ENCODE assay signal across 8 mouse cellular contexts in genomic region chr7:43562006-43562633, GRCm38 (mm10). TPM values are rescaled to one million over a fixed set of nuclear protein-coding genes. Genes with fewer than 3 reads are reported as not detected.
DNase-seq lines count a peak whose midpoint lies in the region; ATAC-seq and TF ChIP-seq lines count a peak whose summit lies in the region.

TSS of gene Zfp658 (plus strand) at chr7:43562256.

- H3K4me3 ChIP-seq in ES-E14 (ENCODE audit: insufficient read depth in 1 of 2, low read depth in 1 of 2, low read length in 2 of 2, poor library complexity in 1 of 2, severe bottlenecking in 1 of 2): peak within 1 kb of the TSS; percentile 71 to 73
- peak within 1 kb of the TSS; percentile 69 for H3K4me3 ChIP-seq in lung, embryonic 14.5 days (ENCODE audit: low read depth, low read length)

- H3K9me3 ChIP-seq in ES-E14 (ENCODE audit: control insufficient read depth, insufficient read depth, low read depth, low read length): no peaks in the 10 kb centered on the region
- H3K9me3 ChIP-seq in lung, embryonic 14.5 days (ENCODE audit: low read depth, low read length): no peaks in the 10 kb centered on the region

- 0 out of 2 replicates have a peak, but pooled peaks have one; percentile 11 for TF ChIP-seq CTCF in lung, embryonic 14.5 days (IDR thresholded peaks at IDR 0.05; ENCODE audit: low read depth)

- peak within 1 kb of the TSS; percentile 27; the same call in 1 of the 2 replicates for H3K27ac ChIP-seq in ES-E14 (ENCODE audit: insufficient read depth, low read depth, low read length, poor library complexity, severe bottlenecking)
- peak within 1 kb of the TSS; percentile 91 for H3K27ac ChIP-seq in lung, embryonic 14.5 days (ENCODE audit: low read depth)

- DNase-seq in ES-E14 (ENCODE audit: low read depth, low spot score): peak; percentile 86
- DNase-seq in cerebellum, adult 18-20 months: peak; percentile 81 to 82
- DNase-seq in layer of hippocampus, adult 8-10 months (ENCODE audit: low spot score in 2 of 2): peak; percentile 87
- peak; percentile 96 for DNase-seq in lung, embryonic 14.5 days
- peak; percentile 79 for DNase-seq in testis, postnatal 14 days (ENCODE audit: low spot score)

- in situ Hi-C loops in ES-E14 (cut with MboI; ENCODE audit: low sequenced_read_pairs in 2 of 2, unreplicated experiment in 2 of 2): no loop called here

- peak within 1 kb of the TSS; percentile 67 for H3K9ac ChIP-seq in ES-E14 (ENCODE audit: insufficient read depth, low read depth, low read length, poor library complexity, severe bottlenecking)
- H3K9ac ChIP-seq in lung, embryonic 14.5 days: peak within 1 kb of the TSS; percentile 75

- peak; percentile 95 for ATAC-seq in frontal cortex, adult (ENCODE audit: low TSS enrichment)
- peak; percentile 88 to 93 for ATAC-seq in hematopoietic stem cell, adult 5-6 weeks (replicated peaks in 1 of 2; ENCODE audit: insufficient read depth in 1 of 2, low FRiP score in 2 of 2, low TSS enrichment in 1 of 2, low read depth in 1 of 2, poor library complexity in 2 of 2, severe bottlenecking in 2 of 2)
- peak; percentile 91 for ATAC-seq in lung, embryonic 14.5 days (ENCODE audit: insufficient read depth)
- peak; percentile 88 for ATAC-seq in neutrophil, adult 5-6 weeks (ENCODE audit: extremely low read depth, insufficient number of reproducible peaks, low FRiP score, poor library complexity, severe bottlenecking)

- H3K4me1 ChIP-seq in ES-E14 (ENCODE audit: control insufficient read depth in 2 of 2, insufficient read depth in 2 of 2, low read length in 2 of 2, poor library complexity in 1 of 2): no peaks in the 10 kb centered on the region
- H3K4me1 ChIP-seq in lung, embryonic 14.5 days (ENCODE audit: insufficient read depth): peaks cover 3% of the 10 kb centered on the region; the same call in 1 of the 2 replicates

- no peaks in the 10 kb centered on the region for H3K27me3 ChIP-seq in lung, embryonic 14.5 days (ENCODE audit: insufficient read depth, low read length)

- WGBS in lung, embryonic 14.5 days: under 1% methylated on average over 27 of the region's 27 CpGs

- peak within 1 kb of the TSS; percentile 86 for H3K4me2 ChIP-seq in lung, embryonic 14.5 days

- no peaks in the 10 kb centered on the region for H3K36me3 ChIP-seq in ES-E14 (ENCODE audit: control insufficient read depth, insufficient read depth, low read length, poor library complexity, severe bottlenecking)
- peaks cover 16% of the 10 kb centered on the region; the same call in 1 of the 2 replicates for H3K36me3 ChIP-seq in lung, embryonic 14.5 days (ENCODE audit: insufficient read depth)

TF ChIP-seq in ES-E14, 5 proteins besides CTCF, POLR2A, EP300 and RAD21:
- no peak for TF ChIP-seq MAFK (IDR thresholded peaks at IDR 0.05; ENCODE audit: insufficient read depth, low read depth, low read length)
- TF ChIP-seq ZC3H11A (IDR thresholded peaks at IDR 0.05; ENCODE audit: borderline replicate concordance, low read depth, low read length): no peak
- TF ChIP-seq HCFC1 (IDR thresholded peaks at IDR 0.05; ENCODE audit: borderline replicate concordance, insufficient read depth, low read length): peak; percentile 61; the same call in 1 of the 2 replicates
- TF ChIP-seq ZNF384 (IDR thresholded peaks at IDR 0.05; ENCODE audit: low read depth, low read length): peak; percentile 48; the same call in 1 of the 2 replicates
- TF ChIP-seq CHD2 (IDR thresholded peaks at IDR 0.05; ENCODE audit: low read depth, low read length): no peak

RNA-seq across cellular contexts. Expression of gene Zfp658, which starts in this region (rescaled TPM):
- 1.9 and 2.1 TPM in 2 replicates for total RNA-seq in ES-E14 (2012; rRNA removed)
- total RNA-seq in hematopoietic stem cell, adult 5-6 weeks (2017): 6.1 and 6.6 TPM in 2 replicates
- 1 to 10 TPM; 5.5 to 7.2 (median 6.4) TPM for total RNA-seq in layer of hippocampus, adult 8-10 months (2022)
- 4.9 and 5.3 TPM in 2 replicates for polyA plus RNA-seq in lung, embryonic 14.5 days (2014; fragmentation: Nextera tagmentation; extraction: Ambion mirVana)
- 3.3 and 3.7 TPM in 2 replicates for total RNA-seq in neutrophil, adult 5-6 weeks (2017)

Comparison
In these comparisons a context has a peak if more than half of its experiments do, and no peak if none do; other contexts are left out.
1. Peak in every context shown above with its lines: DNase-seq, ATAC-seq, H3K4me3 ChIP-seq and H3K27ac ChIP-seq.